Mouse (Mus musculus) brown adipose tissue, adult 24 weeks (tissue): Measurements from ENCODE around the gene Ugt8a. TPM values are rescaled to one million over a fixed set of nuclear protein-coding genes. Genes with fewer than 3 reads are reported as not detected.

Source experiments
- H3K27ac ChIP-seq: fragments of 200-500 bp; replicated peaks from 2 replicates; pipeline ENCODE4 v1.5.1; 2012; ENCODE audit warnings: low read depth, mild to moderate bottlenecking, low read length
- H3K4me1 ChIP-seq: fragments of 200-500 bp; 2 replicates; pipeline ENCODE4 v1.6.1; 2012; ENCODE audit warnings: low read length, mixed read lengths; ENCODE audit not compliant: control insufficient read depth, insufficient read depth, insufficient read length
- H3K4me3 ChIP-seq: fragments of 200-500 bp; 2 replicates; pipeline ENCODE4 v1.5.1; 2012; ENCODE audit warnings: low read depth, mild to moderate bottlenecking, low read length, moderate library complexity; ENCODE audit not compliant: insufficient read depth
- polyA plus RNA-seq: library from polyadenylated mRNA; stranded (reverse); fragments of >200 nt; gene quantifications from 2 replicates; pipeline ENCODE4 v1.2.4, GENCODE M21; 2012; ENCODE audit not compliant: missing spikeins, insufficient read depth, insufficient read length

Ugt8a gene
- polyA plus RNA-seq = not detected in 2 replicates

GRCm38 (mm10) chr3:125938092-125938755, at the start of gene Ugt8a:
Gene Ugt8a, minus strand, starts transcription at chr3:125938619.
- H3K4me3 ChIP-seq = no peak within 1 kb of the TSS; the same call in 1 of the 2 replicates
- H3K27ac ChIP-seq = no peak within 1 kb of the TSS
- H3K4me1 ChIP-seq = no peaks in the 10 kb centered on the region

GRCm38 (mm10) chr3:125986639-125987038, 48.2 kb upstream of the Ugt8a start:
- Histone ChIP-seq H3K4me1 (no peaks in the 10 kb centered on the region), H3K27ac (no peak overlapping the region)

GRCm38 (mm10) chr3:125983707-125984420, 45.4 kb upstream of the Ugt8a start:
- Histone ChIP-seq H3K27ac (no peak overlapping the region), H3K4me3 (no peak overlapping the region), H3K4me1 (no peaks in the 10 kb centered on the region)

More at GRCm38 (mm10) chr3:125986639-125987038, 48.2 kb upstream of the Ugt8a start:
- no peak overlapping the region for H3K4me3 ChIP-seq

- H3K4me1 ChIP-seq = no peaks in the 10 kb centered on the region
- H3K4me3 ChIP-seq = no peak overlapping the region
- H3K27ac ChIP-seq = no peak overlapping the region
Measured at GRCm38 (mm10) chr3:125979475-125979874, 41.1 kb upstream of the Ugt8a start.

- H3K4me3 ChIP-seq = no peak overlapping the region
- H3K27ac ChIP-seq = no peak overlapping the region
- H3K4me1 ChIP-seq = no peaks in the 10 kb centered on the region
Measured at GRCm38 (mm10) chr3:125975899-125976298, 37.5 kb upstream of the Ugt8a start.

- H3K4me3 ChIP-seq = no peak overlapping the region
- H3K4me1 ChIP-seq = no peaks in the 10 kb centered on the region
- H3K27ac ChIP-seq = no peak overlapping the region
Measured at GRCm38 (mm10) chr3:125969458-125969857, 31.0 kb upstream of the Ugt8a start.

- Histone ChIP-seq H3K4me3 (no peak overlapping the region), H3K27ac (no peak overlapping the region), H3K4me1 (no peaks in the 10 kb centered on the region)
Measured at GRCm38 (mm10) chr3:125956196-125956885, 17.9 kb upstream of the Ugt8a start.

- Histone ChIP-seq H3K27ac (no peak overlapping the region), H3K4me3 (no peak overlapping the region)
Measured at GRCm38 (mm10) chr3:125954881-125955280, 16.5 kb upstream of the Ugt8a start.

GRCm38 (mm10) chr3:125940811-125941210, 2.4 kb upstream of the Ugt8a start:
- Histone ChIP-seq H3K4me3 (no peak overlapping the region), H3K27ac (no peak overlapping the region), H3K4me1 (no peaks in the 10 kb centered on the region)

More at GRCm38 (mm10) chr3:125954881-125955280, 16.5 kb upstream of the Ugt8a start:
- no peaks in the 10 kb centered on the region for H3K4me1 ChIP-seq

- Histone ChIP-seq H3K4me1 (no peaks in the 10 kb centered on the region), H3K27ac (no peak overlapping the region), H3K4me3 (no peak overlapping the region)
Measured at GRCm38 (mm10) chr3:125938756-125939109, 314 bp upstream of the Ugt8a start.

- no peak overlapping the region for H3K4me3 ChIP-seq
- no peak overlapping the region for H3K27ac ChIP-seq
- H3K4me1 ChIP-seq = no peaks in the 10 kb centered on the region
Measured at GRCm38 (mm10) chr3:125937536-125938091, 805 bp downstream of the Ugt8a start.

GRCm38 (mm10) chr3:125935796-125936195, 2.6 kb downstream of the Ugt8a start:
- Histone ChIP-seq H3K4me1 (no peaks in the 10 kb centered on the region), H3K4me3 (no peak overlapping the region), H3K27ac (no peak overlapping the region)

- H3K27ac ChIP-seq = no peak overlapping the region
- H3K4me3 ChIP-seq = no peak overlapping the region
- H3K4me1 ChIP-seq = no peaks in the 10 kb centered on the region
Measured at GRCm38 (mm10) chr3:125932594-125933237, 5.7 kb downstream of the Ugt8a start.

- Histone ChIP-seq H3K4me1 (no peaks in the 10 kb centered on the region), H3K27ac (no peak overlapping the region), H3K4me3 (no peak overlapping the region)
Measured at GRCm38 (mm10) chr3:125931059-125931458, 7.4 kb downstream of the Ugt8a start.

- no peaks in the 10 kb centered on the region for H3K4me1 ChIP-seq
- H3K27ac ChIP-seq = no peak overlapping the region
- no peak overlapping the region for H3K4me3 ChIP-seq
Measured at GRCm38 (mm10) chr3:125920876-125921275, 17.5 kb downstream of the Ugt8a start.
